Mouse (Mus musculus) adrenal gland, postnatal 14 days (tissue): ENCODE results near the gene Ahsg. TPM values are rescaled to one million over a fixed set of nuclear protein-coding genes. Genes with fewer than 3 reads are reported as not detected.
"Not testable (repeated sequence)": the region's sequence is repeated elsewhere in the genome, so short reads cannot be mapped to it uniquely, and the experiment has no call there.

Source experiments
- DNase-seq: peaks from one replicate; pipeline ENCODE4 v3.0.0; 2021; ENCODE audit warnings: mixed read lengths
- total RNA-seq: library from RNA; stranded (reverse); gene quantifications from 2 replicates; pipeline ENCODE4 v1.2.3, GENCODE M21; 2021

Gene Ahsg
- total RNA-seq, 1 experiment from 2014 or later, result 3,596 TPM

DNA sequence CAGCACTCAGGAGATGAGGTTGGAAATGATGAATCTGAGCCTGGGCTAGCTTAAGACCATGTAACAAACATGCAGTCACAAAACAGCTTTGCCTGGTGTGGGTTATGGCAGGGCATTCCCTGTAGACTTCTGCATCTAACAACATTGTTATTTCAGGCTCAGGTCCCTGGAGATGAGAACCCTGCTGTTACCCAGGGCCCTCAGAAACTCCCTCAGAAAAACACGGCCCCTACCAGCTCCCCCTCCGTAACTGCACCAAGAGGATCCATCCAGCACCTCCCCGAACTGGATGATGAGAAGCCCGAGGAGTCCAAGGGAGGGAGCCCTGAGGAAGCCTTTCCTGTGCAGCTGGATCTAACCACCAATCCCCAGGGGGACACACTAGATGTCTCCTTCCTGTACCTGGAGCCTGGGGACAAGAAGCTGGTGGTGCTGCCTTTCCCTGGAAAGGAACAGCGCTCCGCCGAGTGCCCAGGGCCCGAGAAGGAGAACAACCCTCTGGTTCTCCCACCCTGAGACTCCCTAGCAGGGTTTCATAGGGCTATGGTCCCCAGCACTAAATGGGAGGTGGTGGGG lies 48.1 kb downstream of the Ahsg start:
- no peak for DNase-seq

DNA sequence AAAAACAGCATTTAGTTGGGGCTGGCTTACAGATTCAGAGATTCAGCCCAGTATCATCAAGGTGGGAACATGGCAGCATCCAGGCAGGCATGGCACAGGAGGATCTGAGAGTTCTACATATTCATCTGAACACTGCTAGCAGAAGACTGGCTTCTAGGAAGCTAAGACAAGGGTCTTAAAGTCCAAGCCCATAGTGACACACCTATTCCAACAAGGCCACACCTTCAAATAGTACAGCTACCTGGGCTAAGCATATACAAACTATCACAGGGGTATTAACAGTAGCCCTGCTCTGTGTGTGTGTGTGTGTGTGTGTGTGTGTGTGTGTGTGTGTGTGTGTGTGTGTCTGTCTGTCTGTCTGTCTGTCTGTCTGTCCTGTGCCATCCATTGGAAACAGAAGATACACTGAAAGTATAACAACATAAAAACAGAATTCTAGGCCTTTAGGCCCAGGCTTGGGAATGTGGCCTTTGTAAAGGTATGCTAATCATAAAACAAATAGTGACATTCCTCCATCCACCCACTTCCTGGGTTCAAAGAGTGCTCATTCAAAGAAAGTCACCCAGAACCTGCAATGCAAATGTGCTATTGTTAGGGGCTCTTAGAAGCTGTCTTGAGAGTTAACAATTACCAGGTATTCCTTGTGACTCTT lies 50.9 kb downstream of the Ahsg start:
- not testable (repeated sequence) for DNase-seq

- DNase-seq, result no peak
Observed at GRCm38 (mm10) chr16:22947371-22947770, 56.3 kb downstream of the Ahsg start.

Other genes with a start within 250 kb of the Ahsg start
- gene Dgkg, start 234.1 kb upstream of the Ahsg start, total RNA-seq, result 3.1 and 3.9 TPM in 2 replicates
- not detected in 2 replicates for gene Crygs, start 79.7 kb upstream of the Ahsg start, total RNA-seq
- gene Tbccd1, start 33.6 kb upstream of the Ahsg start, total RNA-seq, result 18.3 and 18.5 TPM in 2 replicates
- 73.5 and 73.9 TPM in 2 replicates for gene Dnajb11, start 33.4 kb upstream of the Ahsg start, total RNA-seq
- 30.2 and 120 TPM in 2 replicates for gene Fetub, start 27.1 kb downstream of the Ahsg start, total RNA-seq
- 10.0 and 153 TPM in 2 replicates for gene Hrg, start 59.8 kb downstream of the Ahsg start, total RNA-seq
- gene Kng2, start 138.2 kb downstream of the Ahsg start, total RNA-seq, result 28.3 and 64.6 TPM in 2 replicates
- gene Kng1, start 166.6 kb downstream of the Ahsg start, total RNA-seq, result 13.1 and 215 TPM in 2 replicates
- 360 and 379 TPM in 2 replicates for gene Eif4a2, start 216.2 kb downstream of the Ahsg start, total RNA-seq
- 14.5 and 15.2 TPM in 2 replicates for gene Rfc4, start 236.5 kb downstream of the Ahsg start, total RNA-seq